Mouse (Mus musculus): ENCODE measurements at regions not wholly inside any gene's neighbourhood (a gene's known extent, or its start where the extent isn't known, plus 50 kb on each side); places are given as distances from the start of the nearest gene placed in this dataset.

DNA sequence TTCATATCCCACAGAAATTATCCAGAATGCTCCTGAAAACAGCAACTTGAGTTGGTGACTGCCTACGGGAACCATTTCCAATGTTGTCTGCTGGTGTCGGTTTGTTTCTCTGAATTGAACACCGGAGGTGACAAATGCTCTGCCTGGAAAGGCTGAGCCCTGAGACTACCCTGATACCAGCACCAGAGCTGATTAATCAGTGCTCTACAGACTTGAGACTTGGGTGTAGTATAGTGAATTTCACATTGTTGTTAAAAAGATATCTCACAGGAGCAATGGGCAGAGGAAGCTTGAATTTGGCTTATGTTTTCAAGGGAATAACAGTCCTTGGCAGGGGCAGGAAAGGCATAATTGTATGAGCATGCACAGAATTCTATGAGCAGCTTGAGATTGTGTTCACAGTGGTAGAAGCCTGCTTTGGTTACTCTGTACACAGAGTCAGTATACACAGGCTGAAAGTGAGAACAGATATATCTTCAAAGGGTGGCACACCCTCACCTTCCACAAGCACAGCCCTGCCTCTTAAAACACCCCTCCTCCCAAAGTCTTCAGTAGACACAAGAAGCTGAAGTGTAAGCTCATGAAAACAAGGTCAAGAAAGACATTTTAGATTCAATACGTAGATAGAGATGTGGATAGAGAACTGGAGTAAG is 447.1 kb downstream of the Meis1 start:
- no peak for TF ChIP-seq EP300 (IDR thresholded peaks at IDR 0.05; ENCODE audit: low read depth)
- TF ChIP-seq CTCF (IDR thresholded peaks at IDR 0.05; ENCODE audit: low read depth) = no peak

Measured in liver, postnatal 0 days (tissue).